Mouse (Mus musculus): ENCODE results near the gene Ttc34.

The Ttc34 gene

DNA sequence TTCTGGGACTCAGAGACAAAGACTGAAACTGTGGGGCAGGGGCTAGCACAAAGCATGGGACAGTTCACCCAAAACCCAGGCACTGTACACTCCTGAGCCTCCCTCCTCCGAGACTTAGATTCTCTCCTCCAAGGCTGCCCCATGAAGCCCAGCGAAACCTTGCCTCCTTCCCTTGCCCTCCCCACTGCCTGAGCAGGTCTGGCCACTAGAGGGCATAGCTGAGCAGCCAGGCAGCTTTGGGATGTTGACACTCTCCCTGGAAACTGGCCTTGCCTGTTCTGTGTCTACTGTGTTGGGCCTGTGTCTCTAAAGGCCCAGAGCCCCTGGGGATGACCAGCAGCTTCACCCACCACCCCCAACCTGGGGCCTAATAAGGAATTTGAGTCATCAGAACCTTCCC lies at the start of gene Ttc34:
Gene Ttc34 (plus strand): TSS at position 290 of the 400 bp plus-strand sequence.
- peak; percentile 49 for DNase-seq (ENCODE audit: low read depth, low spot score)

DNA sequence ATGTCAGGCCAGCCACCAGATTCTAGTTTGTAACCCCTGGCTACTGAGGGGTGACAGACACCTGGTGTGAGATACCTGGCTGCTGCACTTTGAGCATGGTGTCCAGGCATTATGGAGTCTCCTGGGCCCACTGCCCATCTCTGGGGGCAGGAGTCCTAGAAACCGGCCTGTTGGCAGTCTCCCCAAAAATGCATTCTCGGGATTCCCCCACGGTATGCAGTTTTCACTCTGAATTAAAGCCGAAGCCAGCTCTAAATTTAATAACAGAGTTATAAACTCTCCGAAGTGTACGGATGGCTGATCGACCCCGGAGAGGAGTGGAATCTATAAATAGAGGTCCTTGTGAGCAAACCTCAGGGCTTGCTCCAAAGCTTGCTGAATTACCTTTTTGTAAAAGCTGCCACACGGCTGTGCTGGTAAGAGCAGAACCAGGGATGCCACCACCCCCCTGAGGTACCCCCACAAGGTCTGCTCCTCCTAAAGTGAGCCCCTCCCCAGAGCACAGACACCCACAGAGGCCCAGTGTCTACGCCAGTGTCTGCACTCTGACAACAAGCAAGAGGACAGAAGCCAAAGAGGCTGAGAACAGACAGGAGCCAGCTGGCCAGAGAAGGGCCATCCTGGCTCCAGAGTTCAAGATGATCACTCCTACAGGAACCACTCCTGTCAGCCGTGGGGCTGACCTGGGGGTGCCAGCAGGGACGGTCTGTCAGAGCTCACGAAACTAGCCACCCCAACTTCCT lies 49.1 kb upstream of the Ttc34 start:
- no peak for DNase-seq (ENCODE audit: low read depth, low spot score)

DNA sequence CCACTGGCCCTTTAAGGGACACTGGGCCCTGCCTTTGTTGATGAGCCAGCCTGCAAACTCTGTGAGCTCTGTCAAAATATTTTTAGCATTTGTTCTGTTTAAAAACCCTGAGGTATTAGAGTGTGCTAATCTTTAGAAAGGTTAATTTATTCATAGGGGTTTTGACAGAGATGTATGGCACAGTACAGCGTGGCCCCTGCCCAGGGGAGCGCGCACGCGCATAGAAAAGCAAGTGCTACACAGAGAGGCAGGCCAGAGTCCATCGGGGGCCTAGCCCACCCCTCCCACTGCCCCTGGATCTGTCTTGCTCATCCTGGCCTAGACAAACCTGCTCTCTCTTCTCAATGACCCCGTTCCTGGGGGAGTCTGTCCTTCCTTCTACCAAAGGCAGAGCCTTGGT lies 45.4 kb upstream of the Ttc34 start:
- no peak for DNase-seq (ENCODE audit: low read depth, low spot score)

DNA sequence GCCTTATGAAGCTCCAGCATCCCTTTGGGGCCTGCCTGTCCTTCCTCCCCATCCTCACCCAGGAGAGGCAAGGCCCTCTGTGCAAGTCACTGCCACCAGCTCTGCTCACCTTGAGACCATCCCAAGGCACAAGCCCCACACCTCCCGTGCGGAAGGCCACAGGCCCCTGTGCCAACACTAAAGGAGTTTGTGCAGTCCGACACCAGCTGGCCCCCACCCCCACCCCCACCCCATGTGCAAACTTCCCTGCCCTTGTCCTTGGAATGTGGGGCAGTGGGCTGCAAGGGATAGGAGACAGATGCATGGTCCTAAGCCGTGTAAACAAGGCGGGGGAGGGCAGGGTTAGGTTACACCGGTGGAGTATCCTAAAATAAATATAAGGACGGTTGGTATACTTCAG lies 43.8 kb upstream of the Ttc34 start:
- no peak for DNase-seq (ENCODE audit: low read depth, low spot score)

DNA sequence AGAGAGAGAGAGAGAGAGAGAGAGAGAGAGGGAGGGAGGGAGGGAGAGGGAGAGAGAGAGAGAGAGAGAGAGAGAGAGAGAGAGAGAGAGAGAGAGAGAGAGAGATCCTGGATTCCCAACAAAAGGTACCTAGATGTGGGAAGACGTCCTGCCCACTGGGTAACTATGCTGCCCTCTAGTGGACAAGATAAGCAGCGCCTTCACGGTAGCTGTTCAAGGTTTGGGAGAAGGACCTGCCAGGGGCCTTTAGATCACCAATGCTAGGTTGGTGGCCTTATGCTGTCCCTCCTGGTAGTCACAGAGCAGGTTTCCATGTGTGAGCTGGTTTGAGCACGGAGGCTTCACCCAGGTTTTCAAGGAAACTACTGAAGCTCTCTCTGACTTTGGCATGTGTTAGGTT lies 39.4 kb upstream of the Ttc34 start:
- DNase-seq (ENCODE audit: low read depth, low spot score), result peak; percentile 52

DNA sequence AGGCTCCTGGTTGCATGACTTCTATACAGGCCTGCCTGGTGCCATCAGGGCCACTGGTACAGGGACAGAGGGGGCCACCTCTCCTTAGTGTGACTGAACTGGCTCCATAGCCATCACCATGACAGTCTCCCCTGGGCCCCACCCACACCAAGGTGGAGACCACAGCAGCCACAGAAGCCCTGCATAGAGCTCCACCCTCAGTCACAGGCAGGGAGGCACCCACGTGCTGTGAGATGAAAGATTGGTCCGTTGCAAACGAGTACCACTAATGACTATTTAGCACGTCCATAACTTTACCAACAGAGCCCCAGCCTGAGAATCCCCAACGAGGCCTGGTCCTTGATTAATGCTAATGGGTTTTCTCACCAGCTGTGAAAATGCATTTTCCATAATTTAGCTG lies 36.7 kb upstream of the Ttc34 start:
- DNase-seq (ENCODE audit: low read depth, low spot score), result no peak

DNA sequence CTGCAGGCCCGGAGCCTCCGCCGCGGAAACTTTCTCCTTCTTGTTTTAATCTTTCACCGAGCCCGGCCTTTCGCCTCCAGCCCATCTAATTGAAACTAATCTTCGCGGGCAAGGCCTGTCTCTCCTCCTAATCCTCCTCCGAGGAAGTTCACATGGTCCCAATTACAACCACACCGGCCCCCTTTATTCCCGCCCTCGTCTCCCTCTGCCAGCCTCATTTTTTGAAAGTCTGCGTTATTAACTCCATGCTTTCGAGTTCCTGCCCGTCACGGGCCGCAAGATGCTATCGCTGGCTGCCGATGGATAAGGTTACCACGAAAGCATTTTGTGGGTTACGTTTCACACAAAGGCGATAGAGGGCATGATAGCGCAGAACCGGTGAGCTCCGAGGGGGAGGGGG lies 35.0 kb upstream of the Ttc34 start:
- no peak for DNase-seq (ENCODE audit: low read depth, low spot score)

DNA sequence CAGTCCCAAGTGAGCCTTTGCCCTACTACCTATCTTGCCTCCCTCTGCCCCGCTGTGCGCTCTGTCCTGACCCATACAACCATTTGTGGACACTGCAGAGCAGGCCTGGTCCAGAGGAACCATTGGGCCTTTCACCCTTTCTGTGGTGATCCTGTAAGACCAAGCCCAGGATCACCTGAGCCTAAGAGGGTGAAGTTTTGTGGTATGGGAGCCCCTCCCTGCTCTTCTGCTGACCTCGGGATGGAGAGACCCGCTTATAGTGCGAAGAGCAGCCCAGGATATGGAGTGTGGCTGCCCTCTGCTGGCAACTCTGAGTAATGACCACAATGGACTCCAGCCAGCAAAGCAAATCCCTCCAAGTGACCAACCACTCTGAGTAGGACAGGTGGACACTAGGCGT lies 11.6 kb upstream of the Ttc34 start:
- peak; percentile 49 for DNase-seq (ENCODE audit: low read depth, low spot score)

DNA sequence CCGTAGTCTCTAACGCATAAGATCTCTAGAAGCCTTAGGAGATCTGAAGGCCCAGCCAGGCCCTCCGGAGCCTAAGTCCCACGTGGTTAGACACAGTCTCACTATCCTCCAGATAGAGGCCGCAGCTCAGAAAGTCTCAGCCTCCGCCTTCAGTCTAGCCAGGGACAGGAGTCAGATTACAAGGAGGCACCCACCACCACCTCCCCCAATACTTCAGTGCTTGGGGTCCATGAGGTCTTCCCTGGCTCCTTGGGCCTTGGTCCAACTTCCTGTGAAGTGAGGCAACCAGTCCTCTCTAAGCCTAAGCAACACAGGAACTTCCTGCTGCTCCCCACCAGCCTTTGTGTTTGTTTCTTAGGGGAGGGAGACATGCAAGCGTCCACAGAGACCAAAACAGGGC lies 11.0 kb upstream of the Ttc34 start:
- DNase-seq (ENCODE audit: low read depth, low spot score), result no peak

DNA sequence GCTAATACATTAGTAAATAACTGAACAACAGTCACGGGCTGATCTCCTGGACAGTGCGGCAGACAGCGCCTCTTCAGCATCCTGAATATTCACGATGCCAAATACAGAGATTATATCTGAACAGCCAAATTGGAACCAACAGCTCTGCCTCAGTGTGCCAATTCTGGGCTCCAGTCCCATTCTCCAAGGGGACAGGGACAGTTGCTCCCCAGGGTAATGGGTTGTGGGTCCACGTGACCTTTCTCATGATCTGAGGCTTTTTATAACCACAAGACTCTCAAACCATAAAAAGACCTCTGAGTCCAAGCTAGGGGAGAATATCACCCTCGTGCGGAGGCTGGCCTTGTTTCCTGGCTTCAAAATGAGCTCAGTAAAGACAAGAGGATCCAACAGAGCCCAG lies 10.1 kb upstream of the Ttc34 start:
- no peak for DNase-seq (ENCODE audit: low read depth, low spot score)

DNA sequence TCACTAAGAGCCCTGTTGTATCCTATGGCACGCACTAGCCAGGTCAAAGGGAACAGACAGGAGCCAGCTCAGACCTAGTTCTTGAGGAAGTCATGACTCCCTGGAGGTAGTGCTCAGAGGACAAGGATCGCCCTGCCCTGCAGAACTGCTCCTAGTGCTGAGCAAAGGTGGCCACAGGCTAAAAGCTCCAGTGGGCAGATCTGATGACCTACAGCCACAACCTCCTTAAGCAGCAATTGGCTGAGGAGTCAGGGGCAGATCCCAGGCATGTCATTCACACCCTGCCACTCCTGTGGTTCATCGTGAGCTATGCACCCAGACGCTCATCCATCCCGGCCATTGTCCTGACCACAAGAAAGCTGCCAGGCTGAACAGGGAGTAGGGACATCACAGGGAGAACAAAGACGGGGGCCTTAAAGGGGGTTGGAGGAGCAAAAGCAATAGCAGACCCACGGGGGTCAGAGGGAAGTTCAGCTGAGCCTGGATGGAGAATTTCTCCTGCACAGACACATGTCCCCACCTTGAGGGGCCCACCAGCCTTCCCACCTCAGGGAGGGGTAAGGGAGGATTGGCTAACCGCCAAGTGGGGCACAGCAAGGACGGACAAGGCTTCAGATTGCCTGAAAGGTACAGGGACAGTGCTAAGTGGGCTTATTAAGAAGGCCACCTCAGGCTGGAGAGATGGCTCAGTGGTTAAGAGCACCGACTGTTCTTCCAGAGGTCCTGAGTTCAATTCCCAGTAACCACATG lies 9.2 kb upstream of the Ttc34 start:
- DNase-seq (ENCODE audit: low read depth, low spot score), result no peak

DNA sequence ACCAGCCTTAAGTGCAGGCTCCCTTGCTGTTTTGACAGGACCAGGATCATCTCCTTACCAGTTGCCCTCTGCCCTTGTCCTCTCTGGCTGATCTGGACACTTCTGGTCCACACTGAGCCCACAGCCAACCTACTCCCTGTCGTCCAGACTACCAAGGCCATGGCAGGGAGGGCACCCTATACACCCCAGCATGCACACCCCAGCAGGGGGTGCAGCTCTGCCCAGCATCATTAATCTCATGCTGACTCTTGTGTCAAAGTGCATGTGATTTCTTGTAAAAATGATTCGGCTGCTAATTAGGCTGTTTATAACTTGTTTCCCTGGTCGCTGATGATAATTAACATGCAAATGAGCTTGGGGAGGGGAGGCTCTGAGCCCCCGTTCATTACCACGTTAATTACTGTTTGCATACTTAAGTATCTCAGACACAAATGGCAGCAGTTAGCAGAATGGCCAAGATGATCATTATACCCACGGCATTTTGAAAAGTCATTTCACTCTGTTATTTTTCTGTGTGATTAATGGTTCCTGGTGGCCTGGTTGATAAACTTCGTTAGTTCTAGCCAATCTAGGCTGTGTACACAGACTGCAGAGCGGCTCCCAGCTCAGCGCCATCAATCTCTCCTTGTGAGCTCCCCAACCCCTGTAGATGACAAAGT lies 5.2 kb upstream of the Ttc34 start:
- DNase-seq (ENCODE audit: low read depth, low spot score), result no peak

DNA sequence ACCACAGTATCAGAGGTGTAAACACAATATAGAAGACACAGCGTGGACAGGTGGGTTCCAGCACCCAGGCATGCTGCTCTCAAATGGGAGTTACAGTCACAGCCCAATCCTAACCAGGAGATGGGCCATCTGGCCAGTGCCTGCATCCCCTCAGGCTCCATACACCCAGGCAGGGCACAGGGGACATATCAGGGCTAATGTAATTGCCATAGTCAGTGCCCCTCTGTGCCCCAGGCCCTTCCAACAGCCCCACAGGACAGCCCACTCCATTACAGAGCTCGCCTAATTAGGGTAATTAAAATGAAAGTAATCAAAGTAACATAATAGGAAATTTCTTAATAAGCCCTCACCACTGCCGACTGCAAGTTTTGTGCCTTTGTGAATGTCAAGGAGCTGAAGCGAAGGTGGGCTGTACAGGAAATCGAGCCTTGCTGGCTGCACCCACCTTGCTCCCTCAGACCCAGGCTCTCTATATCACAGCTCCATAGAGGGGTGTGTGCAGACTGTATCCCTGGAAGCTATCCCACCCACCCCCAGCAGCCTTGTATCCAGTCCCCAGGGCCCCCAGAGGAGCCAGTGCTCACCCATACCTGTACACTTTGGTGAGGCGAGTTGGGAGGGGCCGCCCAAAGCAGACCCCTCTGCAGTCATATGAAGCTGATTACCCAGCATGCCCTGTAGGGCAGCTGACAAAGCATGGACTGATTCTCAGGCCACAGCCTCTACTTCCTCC lies 910 bp upstream of the Ttc34 start:
- DNase-seq (ENCODE audit: low read depth, low spot score), result no peak

DNA sequence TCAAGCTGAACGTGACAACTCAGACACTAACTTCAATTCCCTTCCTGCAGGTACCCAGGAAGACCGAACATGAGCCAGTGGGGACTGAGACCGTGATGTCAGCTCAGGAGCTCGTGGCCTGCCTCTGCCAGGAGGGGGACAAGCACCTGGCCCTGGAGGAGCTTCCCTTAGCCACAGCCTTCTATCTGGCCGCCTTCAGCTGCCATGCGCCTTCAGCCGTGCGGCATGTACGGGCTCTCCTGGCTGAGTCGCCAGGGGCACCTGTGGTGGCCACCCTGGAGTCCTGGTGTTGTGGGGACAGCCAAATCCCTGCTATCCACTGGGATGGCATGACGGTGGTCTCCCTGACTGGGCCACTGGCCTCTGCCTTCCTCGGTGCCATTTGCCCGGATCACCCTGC lies 1.5 kb downstream of the Ttc34 start:
- DNase-seq (ENCODE audit: low read depth, low spot score), result no peak

DNA sequence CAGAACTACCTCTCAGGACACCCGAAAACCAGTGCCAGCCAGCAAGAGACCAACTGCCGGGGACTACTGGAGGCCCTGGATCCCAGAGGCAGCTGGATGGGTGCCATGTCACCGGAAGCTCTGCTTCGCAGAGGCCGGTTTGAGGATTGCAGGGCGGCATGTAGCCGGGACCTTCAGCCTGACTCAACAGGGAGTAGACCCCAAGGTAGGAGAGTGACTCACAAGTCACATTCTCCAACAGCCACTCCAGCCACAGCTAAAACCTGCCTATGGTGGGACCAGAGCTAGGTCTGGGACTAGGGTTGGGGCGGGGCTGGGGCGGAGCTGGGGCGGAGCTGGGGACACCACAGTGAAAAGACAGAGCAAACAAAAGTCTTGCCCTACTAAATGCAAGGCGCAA lies 2.1 kb downstream of the Ttc34 start:
- DNase-seq (ENCODE audit: low read depth, low spot score), result peak; percentile 33

DNA sequence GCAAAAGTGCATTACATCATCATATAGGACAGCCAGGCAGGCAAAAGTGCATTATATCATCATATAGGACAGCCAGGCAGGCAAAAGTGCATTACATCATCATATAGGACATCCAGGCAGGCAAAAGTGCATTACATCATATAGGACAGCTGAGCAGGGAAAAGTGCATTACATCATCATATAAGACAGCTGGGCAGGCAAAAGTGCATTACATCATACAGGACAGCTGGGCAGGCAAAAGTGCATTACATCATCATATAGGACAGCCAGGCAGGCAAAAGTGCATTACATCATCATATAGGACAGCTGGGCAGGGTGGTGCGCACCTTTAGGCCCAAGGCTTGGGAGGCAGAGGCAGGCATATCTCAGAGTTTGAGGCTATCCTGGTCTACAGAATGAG lies 15.4 kb downstream of the Ttc34 start:
- DNase-seq (ENCODE audit: low read depth, low spot score), result no peak

DNA sequence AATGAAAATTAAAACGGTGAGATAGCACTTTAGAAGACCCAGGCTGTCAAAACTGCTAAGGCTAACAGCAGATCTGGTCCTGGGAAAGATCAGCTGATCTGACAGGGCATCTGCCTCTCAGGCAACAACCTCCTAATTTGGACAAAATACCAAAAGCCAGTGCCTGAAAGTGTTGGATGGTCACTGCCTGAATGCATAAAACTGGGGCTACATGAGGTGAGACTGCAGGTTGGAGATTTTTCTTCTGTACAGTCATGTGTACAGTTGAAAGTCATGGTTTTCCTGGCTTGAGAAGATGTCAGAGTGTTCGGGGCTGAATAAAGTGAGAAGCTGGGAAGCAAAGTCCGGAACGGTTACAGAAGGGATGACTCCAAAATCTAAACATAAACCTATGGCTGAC lies 16.6 kb downstream of the Ttc34 start:
- no peak for DNase-seq (ENCODE audit: low read depth, low spot score)

DNA sequence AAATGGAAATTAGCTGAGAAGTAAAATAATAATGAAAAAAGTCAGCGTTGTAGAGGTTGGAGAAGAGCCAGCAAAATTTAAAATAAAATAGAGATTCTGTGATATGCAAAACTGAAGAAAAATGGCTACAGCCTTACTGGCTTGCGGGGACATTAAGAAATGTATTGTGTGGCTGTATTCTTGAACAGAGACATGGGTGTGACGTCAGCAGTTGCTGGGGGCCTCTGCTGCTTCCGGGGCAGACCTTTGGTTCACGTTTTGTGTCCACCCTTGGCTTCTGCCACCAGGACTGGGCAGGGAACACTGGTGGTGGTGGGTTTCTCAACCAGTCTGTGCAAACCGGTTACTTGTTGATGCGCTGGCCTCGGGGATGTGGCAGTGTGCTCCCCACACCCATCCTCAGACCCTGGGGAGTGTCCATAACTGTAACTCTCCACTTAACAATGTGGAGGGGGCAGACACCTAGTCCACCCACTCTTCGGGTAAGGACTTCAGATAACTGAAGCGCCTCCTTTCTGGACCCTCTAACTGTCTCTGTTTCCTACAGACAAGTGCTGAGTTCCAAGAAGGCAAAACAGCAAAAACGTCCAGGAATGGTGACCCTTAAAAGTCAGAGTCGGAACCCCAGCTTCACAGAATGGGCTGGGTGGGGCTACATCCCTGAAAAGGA lies 17.6 kb downstream of the Ttc34 start:
- peak; percentile 49 for DNase-seq (ENCODE audit: low read depth, low spot score)

DNA sequence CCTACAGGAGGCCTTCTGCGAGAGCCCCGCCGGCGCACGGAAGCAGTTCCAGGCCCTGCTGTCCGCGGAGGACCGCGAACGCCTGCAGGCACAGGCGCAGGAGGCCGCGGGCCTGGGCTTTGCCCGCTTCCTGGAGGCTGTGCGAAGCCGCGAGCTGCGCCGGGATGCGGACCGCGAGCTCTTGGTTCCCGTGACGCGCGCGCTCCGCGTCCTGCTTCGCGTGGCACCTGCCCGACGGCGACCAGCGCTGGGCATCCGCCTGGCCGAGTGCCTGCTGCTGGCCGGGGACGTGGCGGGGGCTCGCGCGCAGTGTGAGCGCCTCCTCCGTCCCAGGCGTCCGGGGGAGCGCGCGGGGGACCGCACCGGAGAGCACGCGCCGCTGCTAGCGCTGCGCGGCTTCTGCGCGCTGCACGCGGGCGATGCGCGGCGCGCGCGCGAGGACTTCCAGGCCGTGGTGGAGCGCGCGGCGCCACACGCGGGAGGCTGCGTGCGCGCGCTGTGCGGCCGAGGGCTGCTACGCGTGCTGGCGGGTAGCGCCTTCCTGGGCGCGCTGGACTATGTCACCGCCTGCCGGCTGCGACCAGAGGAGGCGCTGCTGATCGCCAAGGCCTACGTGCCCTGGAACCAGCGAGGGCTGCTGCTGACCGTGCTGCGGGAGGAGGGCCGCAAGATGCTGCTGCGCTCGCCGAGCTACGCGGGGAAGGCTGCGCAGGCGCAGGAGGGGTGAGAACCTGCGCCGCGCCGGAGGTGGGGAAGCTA lies 18.6 kb downstream of the Ttc34 start:
- DNase-seq (ENCODE audit: low read depth, low spot score), result no peak

DNA sequence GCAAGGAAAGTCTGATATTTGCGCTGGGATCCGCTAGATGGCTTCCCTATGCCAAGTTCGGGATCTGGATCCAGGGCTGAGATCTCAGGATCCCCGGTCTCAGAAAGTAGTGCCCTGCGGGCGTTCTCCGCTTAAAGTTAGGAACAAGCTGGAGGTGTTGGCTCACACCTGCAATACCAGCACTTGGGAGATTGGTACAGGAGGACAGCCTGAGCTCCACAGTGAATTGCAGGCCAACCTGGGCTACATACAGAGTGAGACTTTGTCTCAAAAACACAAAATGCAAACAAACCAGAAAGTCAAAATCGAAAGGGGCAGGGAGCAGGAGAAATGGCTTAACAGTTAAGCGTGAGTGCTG lies 19.2 kb downstream of the Ttc34 start:
- DNase-seq (ENCODE audit: low read depth, low spot score), result no peak

DNA sequence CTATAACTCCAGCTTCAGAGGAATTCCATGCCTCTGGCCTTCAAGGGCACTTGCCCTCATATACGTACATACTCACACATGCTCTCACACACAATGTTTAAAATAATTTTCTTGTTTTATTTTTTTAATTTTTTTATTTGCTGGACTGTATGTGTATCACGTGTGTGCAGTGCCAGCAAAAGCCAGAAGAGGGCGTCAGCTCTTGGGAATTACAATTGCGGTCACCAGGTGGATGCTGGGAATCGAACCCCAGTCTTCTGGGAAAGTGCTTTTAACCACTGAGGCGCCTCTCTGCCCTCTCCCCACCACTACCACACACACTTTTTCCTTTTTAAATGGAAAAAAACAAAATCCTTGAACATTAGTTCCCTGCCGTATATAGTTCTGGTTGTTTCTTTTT lies 19.6 kb downstream of the Ttc34 start:
- no peak for DNase-seq (ENCODE audit: low read depth, low spot score)

Data from A20 (cell line).